Mouse (Mus musculus): ENCODE results near the gene Reln.

The Reln gene

DNA sequence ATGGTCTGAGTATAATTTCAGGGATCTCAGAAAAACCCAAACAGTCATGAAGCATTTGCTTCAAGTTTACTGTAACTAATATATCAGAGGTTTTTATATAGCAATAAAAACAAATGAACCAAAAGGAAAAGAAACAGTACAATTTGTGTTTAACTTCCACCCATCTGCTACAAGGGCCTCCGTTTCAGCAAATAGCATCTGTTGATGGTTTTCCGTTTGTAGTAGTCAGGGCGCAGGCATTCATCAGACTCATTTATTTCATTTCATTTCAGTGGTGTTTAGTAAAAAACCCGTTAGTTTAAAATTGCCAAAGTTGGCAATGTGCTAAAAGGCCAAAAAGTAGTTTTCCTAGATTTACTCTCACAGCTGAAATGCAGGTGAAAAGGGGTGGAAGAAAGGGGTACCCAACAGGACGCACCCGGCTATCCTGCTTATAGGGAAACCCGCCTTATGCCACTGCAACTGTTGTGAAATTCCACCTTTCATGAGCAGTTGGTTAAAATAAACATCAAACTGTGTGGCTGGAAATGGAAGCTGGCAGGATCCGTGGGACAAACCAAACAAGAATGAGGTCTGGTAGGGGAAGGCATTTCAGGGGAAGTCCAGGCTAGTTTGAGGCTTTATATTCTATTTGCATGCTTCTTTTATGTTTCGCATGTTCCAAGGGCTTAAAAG, 237.6 kb downstream of the Reln start:
- DNase-seq: no peak

DNA sequence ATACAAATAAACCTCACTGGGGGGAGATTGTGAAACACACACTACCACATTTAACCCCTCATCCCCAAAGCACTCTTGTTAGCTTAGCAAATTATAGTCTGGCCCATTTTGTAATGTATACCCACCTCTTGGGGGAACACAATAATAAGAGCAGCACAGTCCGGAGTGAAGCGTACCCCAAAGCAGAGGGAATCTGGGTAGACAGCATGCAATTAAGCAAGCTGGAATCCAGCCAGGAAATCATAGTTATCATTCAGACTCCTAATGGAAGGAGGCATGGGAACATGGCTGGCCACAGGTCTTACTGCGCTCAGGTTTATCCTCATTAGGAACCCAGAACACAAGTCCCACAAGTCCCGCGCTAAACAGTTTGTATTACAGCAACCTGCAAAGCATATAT, 249.5 kb downstream of the Reln start:
- DNase-seq: no peak

DNA sequence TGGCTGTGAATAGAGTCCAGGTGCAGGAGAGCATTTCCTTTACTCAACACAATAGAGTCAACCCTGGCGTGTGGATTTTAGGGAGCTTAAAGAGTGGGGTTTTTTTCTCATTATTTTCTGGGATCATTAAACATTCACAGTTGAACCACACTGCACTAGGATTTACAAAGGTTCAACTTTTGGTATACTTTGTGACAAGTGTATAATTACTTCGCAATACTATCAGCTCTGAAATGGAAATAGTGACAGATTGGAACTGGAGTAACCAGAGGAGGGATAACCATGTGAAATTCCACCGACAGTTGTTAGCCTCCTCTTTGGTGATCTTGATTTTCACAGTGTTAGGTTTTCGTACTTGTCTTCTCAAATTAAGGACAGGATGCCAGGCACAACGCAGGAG, 250.5 kb downstream of the Reln start:
- no peak for DNase-seq

DNA sequence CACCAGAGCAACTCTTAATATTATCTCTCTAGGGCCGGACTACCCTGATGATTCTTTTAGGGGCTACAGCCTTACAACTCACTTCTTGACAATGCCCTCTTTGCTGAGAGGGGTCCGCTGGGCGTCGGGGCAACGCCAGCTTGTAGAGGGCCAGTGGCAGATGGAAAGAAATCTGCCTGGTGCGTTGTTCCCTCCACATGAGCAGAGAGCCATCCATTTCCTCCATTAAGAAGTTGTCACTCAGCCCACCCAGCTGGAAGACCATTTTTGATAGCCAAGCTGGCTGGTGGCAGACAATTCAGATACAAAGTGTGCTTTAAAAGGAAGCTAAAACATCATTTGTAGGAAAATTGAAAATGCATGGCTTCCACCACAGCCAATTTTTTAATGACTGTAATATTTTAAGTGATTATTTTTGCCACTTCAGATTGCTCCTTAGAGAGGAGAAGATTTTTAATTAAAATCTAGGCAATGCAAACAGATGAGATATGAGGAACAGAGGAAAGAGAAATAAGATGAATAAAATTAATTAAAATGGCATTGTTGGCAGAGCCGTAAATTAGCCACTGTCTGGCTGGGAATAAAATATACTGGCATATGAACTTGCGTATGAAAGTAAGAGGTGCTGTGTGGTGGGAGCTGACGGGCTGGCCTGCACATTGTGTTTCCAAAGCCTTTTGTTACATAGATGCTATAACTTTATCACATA, 251.2 kb downstream of the Reln start:
- no peak for DNase-seq

DNA sequence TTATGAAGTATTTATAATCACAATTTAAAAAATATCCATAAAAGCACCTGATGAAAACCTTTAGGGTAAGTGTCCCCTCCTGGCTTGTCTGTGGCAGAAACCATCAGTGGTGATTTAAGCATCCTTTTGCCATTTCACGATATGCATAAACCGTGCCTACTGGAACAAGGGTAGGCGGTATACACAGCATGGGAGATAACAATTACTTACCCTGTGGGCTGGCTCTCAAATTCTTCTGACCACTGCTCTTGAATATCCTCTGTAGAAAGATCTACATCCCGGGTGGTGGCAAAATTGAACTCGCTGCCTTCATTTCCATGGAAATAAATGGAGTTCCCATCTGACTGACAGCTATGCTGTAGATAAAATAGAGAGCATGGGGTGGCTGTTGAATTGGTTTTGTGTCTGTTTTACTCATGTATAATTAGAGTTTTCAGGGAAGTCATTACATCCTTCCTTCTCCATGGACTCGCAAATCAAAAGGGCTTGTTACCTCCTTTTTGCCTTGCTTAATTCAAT, 264.0 kb downstream of the Reln start:
- DNase-seq: no peak

DNA sequence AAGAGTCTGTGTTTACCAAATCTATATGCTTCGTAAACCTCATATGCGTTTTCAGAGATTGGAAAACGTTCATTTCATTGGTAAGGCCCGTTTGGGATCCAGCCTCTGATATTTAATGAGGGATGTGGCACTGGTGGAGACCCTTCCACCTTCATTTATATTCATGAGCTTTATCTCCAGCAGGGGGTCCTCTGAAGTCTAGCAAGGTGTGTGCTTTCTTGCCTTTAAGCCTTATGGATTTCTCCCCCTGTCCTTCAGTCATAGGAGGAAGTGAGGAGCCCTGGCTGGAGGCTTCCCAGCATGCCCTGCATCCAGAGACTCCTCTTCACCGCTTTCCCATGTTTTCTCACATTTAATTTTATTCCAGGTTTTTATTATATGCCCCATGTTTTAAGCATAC, 269.5 kb downstream of the Reln start:
- DNase-seq: no peak

DNA sequence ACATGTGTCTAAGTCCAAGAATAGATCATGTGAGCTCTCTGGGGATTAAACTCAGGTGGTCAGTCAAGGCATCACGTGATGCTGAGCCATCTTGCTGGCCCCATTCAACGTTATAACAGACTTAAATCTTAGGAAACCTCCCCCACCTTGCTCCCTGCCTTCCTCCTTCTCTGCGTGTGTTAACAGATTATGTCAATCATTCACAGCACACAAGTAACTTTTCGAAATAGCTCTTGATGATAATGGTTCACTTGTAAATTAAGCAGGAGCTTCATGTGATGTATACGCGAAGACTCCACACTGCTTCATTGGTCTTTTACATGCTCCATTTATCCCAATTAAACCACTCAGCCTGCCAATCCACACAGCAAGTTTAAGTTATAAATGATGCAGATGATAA, 271.9 kb downstream of the Reln start:
- no peak for DNase-seq

DNA sequence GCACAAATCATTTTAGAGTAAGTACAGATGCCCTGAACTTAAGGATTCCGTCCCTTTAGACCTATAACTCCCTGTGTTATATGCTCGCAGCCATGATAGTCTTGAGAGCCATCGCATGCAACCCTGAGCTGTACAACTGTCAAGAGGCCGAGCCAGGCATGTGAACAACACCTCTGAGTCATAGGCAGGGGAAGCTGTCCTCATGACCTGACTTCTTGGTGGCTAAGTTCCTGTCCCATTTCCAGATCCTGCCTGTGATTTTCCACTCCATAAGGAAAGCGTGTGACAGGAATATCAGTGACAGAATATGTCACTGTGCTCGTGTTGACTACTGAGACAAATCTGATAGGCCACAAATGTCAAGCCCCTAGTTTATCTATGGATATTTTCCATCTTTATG, 285.3 kb downstream of the Reln start:
- no peak for DNase-seq

DNA sequence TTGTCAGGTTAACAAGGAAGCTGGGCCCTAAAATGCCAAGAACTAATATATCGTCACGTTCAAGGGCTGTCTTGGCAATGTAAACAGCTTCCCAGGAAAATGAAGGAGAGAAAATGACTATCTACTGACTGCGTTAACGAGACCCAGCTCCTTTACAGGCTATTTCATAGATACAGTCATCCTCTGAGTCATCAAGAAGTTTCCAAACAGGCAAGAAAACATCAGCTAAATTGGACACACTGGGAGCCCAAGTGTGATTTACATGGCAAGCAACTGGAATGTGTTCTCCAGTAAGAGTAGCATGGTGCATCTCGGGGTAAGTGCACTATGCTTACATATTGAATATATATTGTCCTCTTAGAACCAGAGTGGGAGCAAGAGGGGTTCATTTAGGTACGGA, 302.7 kb downstream of the Reln start:
- no peak for DNase-seq

DNA sequence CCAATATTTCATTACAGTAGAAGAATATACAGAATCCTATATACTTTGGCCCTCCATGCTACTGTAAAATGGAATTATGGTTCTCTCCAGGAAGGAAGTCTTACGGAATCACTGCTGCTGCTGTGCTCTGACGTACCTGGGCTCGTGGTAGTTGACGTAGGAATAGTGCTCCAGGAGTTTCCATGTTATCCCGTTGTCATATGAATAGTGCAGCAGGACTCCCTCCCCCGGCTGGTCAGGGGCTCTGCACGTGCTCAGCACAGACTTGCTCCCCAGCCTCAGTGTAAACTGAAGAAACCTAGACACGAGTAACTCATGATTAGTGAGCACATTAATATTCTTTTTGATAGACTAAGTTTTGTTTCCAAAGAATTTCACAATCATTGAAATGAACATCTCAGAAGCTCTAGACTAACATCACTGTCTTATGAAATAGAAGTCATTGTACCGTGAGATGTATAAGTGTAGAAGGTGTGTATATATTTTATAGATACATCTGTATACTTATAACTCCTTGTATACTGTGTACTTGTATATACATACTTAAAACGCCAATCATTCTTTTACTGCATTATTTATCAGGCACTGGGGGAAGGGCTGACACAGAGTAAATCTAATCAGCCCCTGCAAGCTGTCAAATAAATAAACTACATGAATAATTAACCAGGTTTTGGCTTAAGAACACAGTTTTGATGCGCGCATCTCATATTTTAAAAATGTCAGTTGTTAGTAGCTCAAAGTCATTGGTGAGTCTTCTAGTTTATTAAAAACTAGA, 304.9 kb downstream of the Reln start:
- DNase-seq: no peak

DNA sequence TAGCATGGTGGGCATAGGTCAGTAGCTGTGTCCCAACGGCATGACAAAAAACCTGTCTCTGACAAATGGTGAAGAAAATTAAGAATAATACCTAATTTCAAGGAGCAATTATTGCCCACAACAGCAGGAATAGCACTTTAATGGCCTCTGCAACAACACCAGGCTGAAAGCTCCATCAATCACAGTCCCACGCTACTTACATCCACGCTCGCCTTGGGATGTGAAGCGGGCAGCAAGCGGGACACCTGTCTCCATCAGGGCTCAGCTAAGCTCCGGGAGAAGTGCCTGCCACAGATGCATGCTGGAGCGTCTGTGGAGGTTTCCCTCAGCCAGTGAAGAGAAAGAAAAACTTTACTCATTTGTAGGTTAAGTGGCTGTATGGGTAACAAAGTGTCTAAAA, 309.3 kb downstream of the Reln start:
- no peak for DNase-seq

DNA sequence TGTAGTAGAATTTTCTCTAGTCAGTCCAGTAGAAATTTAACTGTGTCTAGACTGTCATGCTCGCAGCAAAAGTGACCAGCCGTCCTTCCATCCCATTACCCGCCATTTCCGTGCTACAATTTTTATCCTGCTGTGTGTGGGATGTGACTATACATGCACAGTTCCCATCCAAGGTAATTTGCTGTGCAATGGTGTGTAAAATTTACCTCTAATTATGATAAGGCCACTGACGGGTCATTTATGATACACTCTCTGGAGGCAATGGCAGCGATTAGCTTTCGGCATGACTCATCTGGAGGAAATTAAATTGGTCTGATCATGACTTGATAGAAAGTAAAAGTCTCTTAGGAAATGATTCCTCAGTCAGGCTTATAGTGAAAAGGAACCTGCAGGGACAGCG, 311.5 kb downstream of the Reln start:
- no peak for DNase-seq

DNA sequence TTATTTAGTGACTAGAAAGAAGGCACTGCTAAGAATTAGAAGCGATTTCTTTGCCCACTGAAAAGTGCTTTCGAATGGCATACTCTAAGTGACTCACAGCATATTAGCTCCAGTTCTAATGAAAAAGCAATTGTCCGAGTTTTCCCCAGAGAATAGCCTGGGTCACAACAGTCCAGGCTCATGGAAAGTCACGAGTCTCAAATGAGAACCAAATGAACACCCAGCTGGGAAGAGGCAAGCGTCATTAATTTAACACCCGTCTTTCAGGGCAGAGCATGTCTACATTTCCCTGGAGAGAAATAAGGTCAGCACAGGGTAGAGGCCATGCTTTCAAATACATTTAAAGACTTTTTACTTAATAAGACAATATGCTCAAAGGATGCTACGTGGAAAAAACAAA, 312.8 kb downstream of the Reln start:
- DNase-seq: no peak

DNA sequence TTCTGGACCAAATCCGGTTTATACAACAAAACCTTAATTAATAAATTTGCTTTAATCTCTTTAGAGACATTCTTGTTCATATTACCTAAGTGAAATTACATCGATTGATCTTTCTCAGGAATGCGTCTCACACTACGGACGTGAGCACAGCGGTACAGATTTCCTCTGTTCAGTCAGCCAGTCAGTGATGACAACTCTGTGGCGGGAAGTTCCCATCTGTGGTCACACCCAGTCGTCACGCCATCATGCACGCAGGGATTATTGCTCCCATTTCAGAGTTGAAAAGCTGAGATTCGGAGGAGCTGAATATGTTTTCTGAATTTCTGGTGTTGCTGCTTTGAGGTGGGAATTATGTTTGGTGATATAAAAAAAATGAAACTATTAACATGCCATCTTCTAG, 316.1 kb downstream of the Reln start:
- DNase-seq: no peak

DNA sequence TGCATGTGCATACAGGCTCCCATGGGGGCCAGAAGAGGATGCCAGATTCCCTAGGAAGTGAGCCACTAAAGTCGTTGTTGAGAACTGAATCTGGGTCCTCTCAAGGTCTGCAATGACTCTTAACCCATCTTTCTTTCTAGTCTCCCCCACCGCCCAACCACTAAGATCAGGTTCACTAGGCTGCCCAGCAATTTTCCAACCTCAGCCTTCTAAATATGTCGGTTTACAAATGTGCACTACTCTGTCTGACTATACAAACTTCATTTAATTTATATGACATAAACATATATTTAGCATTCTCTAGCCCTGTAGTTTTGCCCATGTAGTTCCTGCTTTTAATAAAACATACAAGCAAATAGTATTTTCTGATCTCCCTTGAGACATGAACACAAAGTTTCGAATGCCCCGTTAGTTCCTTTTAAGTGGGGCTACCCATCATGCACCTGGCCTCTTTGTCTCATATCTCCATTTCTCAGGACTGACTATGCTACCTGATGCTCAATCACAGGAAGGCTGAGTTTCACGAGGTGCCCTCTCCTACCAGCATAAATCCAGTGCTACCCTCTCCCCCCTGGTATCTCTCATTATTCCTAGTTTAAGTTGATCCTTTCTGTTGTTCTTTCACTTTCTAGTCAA, 317.1 kb downstream of the Reln start:
- DNase-seq: no peak

DNA sequence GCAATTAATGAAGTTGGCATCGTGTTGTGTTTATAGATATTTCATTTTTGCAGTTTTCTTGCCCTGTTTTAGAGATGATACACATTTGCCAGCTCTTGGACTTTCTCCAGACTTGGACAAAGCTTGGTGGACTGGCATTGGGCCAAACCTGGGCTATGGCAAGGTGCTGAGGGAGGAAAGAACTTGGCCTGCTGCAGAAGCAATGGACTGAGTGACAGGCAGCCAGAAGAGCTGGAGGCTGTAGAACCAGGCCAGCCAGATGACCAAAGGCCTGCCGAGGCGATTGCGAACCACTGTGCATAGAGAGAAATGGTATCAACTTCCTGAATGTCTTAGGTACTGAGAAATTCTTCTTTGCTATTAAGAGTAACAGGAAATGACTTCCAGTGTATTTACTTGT, 318.8 kb downstream of the Reln start:
- DNase-seq: no peak

DNA sequence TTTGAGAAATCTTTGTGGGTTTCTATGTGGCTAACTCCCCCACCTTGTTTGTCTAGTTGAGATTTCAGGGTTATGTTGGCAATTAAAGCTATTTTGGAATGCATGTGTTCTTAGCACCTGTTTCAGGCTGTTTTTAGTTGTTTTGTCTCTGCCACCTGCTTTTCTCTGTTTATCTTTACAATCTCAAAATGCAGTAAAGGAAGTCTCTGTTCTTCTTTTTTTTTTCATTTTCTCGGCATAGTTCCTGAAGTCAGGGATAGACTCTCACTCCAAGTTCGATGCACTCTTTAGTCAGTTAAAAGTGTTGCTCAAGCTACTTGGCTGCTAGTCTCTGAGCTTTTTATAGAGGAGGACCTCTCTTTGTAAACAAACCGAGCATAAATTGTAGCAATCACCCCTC, 320.4 kb downstream of the Reln start:
- no peak for DNase-seq

DNA sequence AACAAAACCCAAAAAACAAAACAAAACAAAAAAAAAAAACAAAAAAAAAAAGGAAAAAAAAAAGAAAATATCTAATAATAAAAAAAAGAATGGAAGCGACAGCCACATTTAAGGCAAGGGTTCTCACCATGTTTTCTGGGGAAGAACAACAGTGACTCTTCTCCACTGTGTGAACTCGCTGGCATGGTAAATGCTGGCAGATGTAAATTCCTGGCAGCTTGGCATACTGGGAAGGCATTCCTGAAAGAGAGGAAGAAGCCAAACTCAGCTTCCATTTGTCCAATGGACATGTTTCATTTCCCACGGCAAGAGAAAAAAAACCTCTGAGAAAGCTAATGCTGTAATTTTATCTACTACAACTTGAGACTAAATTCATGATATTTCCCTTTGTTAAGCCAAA, 326.6 kb downstream of the Reln start:
- no peak for DNase-seq

DNA sequence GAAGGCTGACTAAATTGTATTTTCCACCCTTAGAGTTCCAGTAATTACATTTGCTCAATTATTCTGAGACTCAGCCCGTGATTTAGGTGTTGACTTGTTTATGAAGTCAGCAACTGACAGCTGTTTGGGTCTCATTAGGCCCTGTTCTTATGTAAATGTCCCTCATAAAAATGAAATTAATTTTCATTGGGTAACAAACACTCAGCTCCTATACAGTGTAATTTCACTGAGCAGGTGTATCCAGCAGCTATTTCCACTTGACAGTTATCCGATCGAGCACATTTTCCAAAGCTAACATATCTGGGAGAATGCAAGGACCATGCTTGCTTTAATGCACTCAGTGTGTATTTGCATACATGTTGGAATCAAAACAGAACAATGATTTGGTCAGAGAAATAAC, 330.0 kb downstream of the Reln start:
- no peak for DNase-seq

DNA sequence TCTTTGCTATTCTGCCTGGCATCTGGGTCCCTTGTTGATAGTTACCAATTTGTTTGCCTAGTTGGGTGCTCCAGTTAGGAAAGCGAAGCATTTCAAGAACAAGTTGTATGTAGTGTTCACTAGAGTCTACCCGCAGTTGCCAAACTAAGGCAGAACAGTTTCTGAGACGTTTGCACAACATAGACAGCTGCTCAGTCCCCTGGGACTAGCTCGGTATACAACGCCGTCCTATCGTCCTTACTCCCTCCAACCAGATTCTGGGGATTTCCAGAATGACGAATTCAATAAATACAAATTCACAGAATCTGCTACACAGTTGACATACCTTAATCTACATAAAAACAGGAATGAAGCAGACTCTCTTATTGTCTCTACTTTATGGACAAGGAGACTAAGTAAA, 335.4 kb downstream of the Reln start:
- DNase-seq: no peak

DNA sequence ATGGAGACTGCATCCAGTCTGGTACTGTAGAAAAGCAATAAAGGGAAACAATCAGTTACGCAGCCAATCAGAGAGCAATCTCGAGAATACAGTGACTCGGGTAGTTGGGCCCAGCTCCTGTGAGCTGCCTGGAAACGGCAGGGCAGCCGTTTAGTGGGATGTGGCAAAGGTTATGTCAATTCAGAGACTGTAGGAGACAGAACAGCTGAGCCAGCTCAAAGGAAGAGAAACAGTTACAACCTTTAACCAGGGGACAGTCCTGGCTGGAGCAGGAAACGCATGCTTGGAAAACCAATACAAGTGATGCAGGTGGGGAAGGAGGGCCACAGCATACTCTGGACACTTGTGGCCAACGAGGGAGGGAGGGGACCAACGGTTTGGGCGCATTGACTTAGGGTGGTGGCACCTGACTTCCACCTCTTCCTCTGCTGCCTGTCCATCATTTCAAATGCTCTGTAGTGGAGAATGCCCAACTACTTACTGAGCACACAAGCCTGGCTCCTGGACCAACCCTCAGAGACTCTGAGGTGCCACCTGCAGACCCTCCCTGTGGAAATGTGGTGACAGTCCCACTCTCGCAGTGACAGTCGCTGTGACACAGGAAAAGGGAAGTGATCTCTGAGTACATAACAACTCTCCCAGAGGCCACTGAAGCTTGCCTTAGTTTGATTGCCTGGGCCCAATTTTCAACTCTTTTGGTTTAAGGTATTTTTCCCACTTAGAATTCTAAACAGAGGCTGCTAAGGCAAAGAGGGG, 337.0 kb downstream of the Reln start:
- no peak for DNase-seq

DNA sequence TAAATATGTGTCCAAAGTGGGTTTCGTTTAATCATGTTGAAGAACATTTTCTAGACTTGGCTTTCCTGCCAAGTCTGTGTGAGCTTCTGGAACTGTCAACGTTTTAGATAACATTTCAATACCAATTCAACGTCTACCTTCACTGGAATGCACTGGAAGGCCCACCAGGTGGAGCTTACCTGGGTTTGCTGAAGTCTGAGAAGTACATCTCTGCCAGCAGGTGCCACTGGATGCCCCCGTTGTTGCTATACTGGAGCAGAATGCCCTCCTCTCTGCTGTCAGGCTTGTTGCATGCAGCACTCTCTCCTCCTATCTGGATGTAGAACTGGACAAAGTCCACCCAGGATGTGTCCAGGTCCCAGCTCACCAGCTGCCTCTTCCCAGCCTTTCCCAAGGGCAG, 340.6 kb downstream of the Reln start:
- DNase-seq: no peak

DNA sequence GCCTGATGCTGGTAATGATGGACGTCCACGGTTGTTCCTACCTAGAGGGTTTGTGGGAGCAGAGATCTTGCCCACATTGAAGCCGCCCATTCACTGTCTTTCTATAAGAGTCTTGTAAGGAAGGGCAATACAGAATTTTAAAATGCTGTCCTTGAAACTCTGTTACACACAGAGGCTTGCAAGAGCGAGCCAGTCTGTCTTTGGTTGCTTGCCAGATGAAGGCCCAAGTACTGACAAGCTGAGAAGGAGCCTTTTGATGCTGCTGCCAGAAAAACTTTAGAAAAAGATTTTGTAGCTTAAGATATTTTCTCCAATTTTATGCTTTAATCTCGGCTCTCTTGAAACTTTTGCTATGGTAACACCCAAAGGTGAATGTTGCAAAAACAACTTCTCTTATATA, 356.8 kb downstream of the Reln start:
- DNase-seq: no peak
